Mouse (Mus musculus) MEL (cell line): ENCODE measurements around the gene Clic1. TPM values are rescaled to one million over a fixed set of nuclear protein-coding genes. Genes with fewer than 3 reads are reported as not detected.
A peak's percentile ranks its signal among the peaks of the same experiment; 100 is the strongest.

Experiments
- DNase-seq: peaks from one replicate; pipeline ENCODE4 v3.0.0; 2011; ENCODE audit warnings: low read depth, low spot score
- H3K27ac ChIP-seq: 2 replicates; pipeline ENCODE4 v1.5.1; 2012; ENCODE audit warnings: low read depth, mild to moderate bottlenecking, control low read depth, low read length, moderate library complexity; ENCODE audit not compliant: control insufficient read depth
- H3K27me3 ChIP-seq, 2 experiments: fragments of 150-350 bp in 1 of 2; sonication (generic) in 1 of 2; 2 replicates each; pipeline ENCODE4 v1.6.1; 2012; ENCODE audit warnings: low read length in 2 of 2, mild to moderate bottlenecking in 2 of 2, improper control_type of control experiment in 1 of 2, moderate library complexity in 1 of 2; ENCODE audit not compliant: insufficient read depth in 2 of 2, control insufficient read depth in 1 of 2
- H3K36me3 ChIP-seq, 2 experiments: 2 replicates each; pipeline ENCODE4 v1.6.1; 2012 to 2014; ENCODE audit warnings: low read length in 2 of 2, improper control_type of control experiment in 1 of 2, inconsistent platforms in 1 of 2, mild to moderate bottlenecking in 1 of 2; ENCODE audit not compliant: insufficient read depth in 2 of 2, control insufficient read depth in 1 of 2
- H3K4me1 ChIP-seq, 2 experiments: fragments of 150-350 bp in 1 of 2; sonication (generic) in 1 of 2; 2 replicates each; pipeline ENCODE4 v1.6.1; 2012; ENCODE audit warnings: low read length in 2 of 2, improper control_type of control experiment in 1 of 2, mild to moderate bottlenecking in 1 of 2; ENCODE audit not compliant: insufficient read depth in 2 of 2, control insufficient read depth in 1 of 2
- H3K4me3 ChIP-seq, 2 experiments: fragments of 150-350 bp in 1 of 2; sonication (generic) in 1 of 2; 2 replicates each; pipeline ENCODE4 v1.5.1; 2012; ENCODE audit warnings: low read depth in 2 of 2, low read length in 2 of 2, mild to moderate bottlenecking in 2 of 2, moderate library complexity in 2 of 2, control low read depth in 1 of 2, improper control_type of control experiment in 1 of 2; ENCODE audit not compliant: control insufficient read depth in 1 of 2, insufficient read depth in 1 of 2
- H3K79me2 ChIP-seq: 2 replicates; pipeline ENCODE4 v1.6.1; 2012; ENCODE audit warnings: mild to moderate bottlenecking, low read length, moderate library complexity; ENCODE audit not compliant: control insufficient read depth, poor library complexity, insufficient read depth
- H3K9ac ChIP-seq: 2 replicates; pipeline ENCODE4 v1.6.1; 2012; ENCODE audit warnings: low read depth, mild to moderate bottlenecking, control low read depth, low read length, moderate library complexity; ENCODE audit not compliant: control insufficient read depth, poor library complexity, severe bottlenecking
- H3K9me3 ChIP-seq: fragments of 150-350 bp; sonication (generic); replicated peaks from 2 replicates; pipeline ENCODE4 v1.6.1; 2012; ENCODE audit warnings: mild to moderate bottlenecking, low read length, improper control_type of control experiment, moderate library complexity; ENCODE audit not compliant: insufficient read depth
- BHLHE40 ChIP-seq: IDR thresholded peaks from 2 replicates; pipeline ENCODE4 v1.6.1; 2012; ENCODE audit warnings: low read depth, mild to moderate bottlenecking, inconsistent platforms, low read length, improper control_type of control experiment, borderline replicate concordance
- CHD1 ChIP-seq: IDR thresholded peaks from 2 replicates; pipeline ENCODE4 v1.6.1; 2012; ENCODE audit warnings: low read depth, mild to moderate bottlenecking, inconsistent platforms, low read length, improper control_type of control experiment
- CHD2 ChIP-seq: IDR thresholded peaks from 2 replicates; pipeline ENCODE4 v1.6.1; 2011; ENCODE audit warnings: low read length, improper control_type of control experiment
- CTCF ChIP-seq, 3 experiments: IDR thresholded peaks in 2 of 3; conservative IDR thresholded peaks in 1 of 3; 2 replicates each; pipeline ENCODE4 v1.5.1; 2011 to 2012; ENCODE audit warnings: low read length in 3 of 3, low read depth in 2 of 3, mild to moderate bottlenecking in 2 of 3, improper control_type of control experiment in 1 of 3, inconsistent platforms in 1 of 3, mixed read lengths in 1 of 3, moderate library complexity in 1 of 3; ENCODE audit not compliant: control insufficient read depth in 1 of 3, insufficient read depth in 1 of 3, poor library complexity in 1 of 3, severe bottlenecking in 1 of 3
- EP300 ChIP-seq, 2 experiments: IDR thresholded peaks; 2 replicates each; pipeline ENCODE4 v1.6.1; 2011; ENCODE audit warnings: improper control_type of control experiment in 2 of 2, low read length in 2 of 2, low read depth in 1 of 2, mild to moderate bottlenecking in 1 of 2
- ETS1 ChIP-seq: IDR thresholded peaks from 2 replicates; pipeline ENCODE4 v1.6.1; 2012; ENCODE audit warnings: low read depth, mild to moderate bottlenecking, inconsistent platforms, low read length, improper control_type of control experiment, moderate library complexity
- GABPA ChIP-seq: IDR thresholded peaks from 2 replicates; pipeline ENCODE4 v1.6.1; 2012; ENCODE audit warnings: low read depth, mild to moderate bottlenecking, inconsistent platforms, low read length, improper control_type of control experiment, moderate library complexity
- HCFC1 ChIP-seq: IDR thresholded peaks from 2 replicates; pipeline ENCODE4 v1.6.1; 2012; ENCODE audit warnings: low read depth, mild to moderate bottlenecking, inconsistent platforms, low read length, improper control_type of control experiment, moderate library complexity
- KAT2A ChIP-seq: conservative IDR thresholded peaks from 2 replicates; pipeline ENCODE4 v1.6.1; 2012; ENCODE audit warnings: low read depth, low read length, improper control_type of control experiment, inconsistent platforms
- MAX ChIP-seq: IDR thresholded peaks from 2 replicates; pipeline ENCODE4 v1.6.1; 2011; ENCODE audit warnings: low read length, improper control_type of control experiment
- MAZ ChIP-seq: IDR thresholded peaks from 2 replicates; pipeline ENCODE4 v1.6.1; 2012; ENCODE audit warnings: low read depth, mild to moderate bottlenecking, inconsistent platforms, low read length, improper control_type of control experiment
- MEF2A ChIP-seq: IDR thresholded peaks from 2 replicates; pipeline ENCODE4 v1.6.1; 2014; ENCODE audit warnings: low read depth, mild to moderate bottlenecking, inconsistent platforms, low read length, improper control_type of control experiment; ENCODE audit not compliant: poor library complexity, insufficient replicate concordance, severe bottlenecking; ENCODE audit errors: extremely low read depth
- MXI1 ChIP-seq: IDR thresholded peaks from 2 replicates; pipeline ENCODE4 v1.6.1; 2011; ENCODE audit warnings: mild to moderate bottlenecking, low read depth, low read length, improper control_type of control experiment
- MYC ChIP-seq: IDR thresholded peaks from 2 replicates; pipeline ENCODE4 v1.6.1; 2011; ENCODE audit warnings: low read depth, mild to moderate bottlenecking, low read length, improper control_type of control experiment, moderate library complexity
- NELFE ChIP-seq: IDR thresholded peaks from 2 replicates; pipeline ENCODE4 v1.6.1; 2011; ENCODE audit warnings: low read depth, low read length, improper control_type of control experiment
- NRF1 ChIP-seq: IDR thresholded peaks from 2 replicates; pipeline ENCODE4 v1.6.1; 2014; ENCODE audit warnings: low read depth, mild to moderate bottlenecking, inconsistent platforms, low read length, improper control_type of control experiment, moderate library complexity; ENCODE audit not compliant: poor library complexity, insufficient read depth, severe bottlenecking
- POLR2A ChIP-seq, 2 experiments: IDR thresholded peaks; 2 replicates each; pipeline ENCODE4 v1.6.1; 2011 to 2012; ENCODE audit warnings: low read length in 2 of 2, mild to moderate bottlenecking in 2 of 2, control low read depth in 1 of 2, improper control_type of control experiment in 1 of 2, low read depth in 1 of 2, moderate library complexity in 1 of 2; ENCODE audit not compliant: control insufficient read depth in 1 of 2, insufficient read depth in 1 of 2, poor library complexity in 1 of 2
- POLR2AphosphoS2 ChIP-seq: IDR thresholded peaks from 2 replicates; pipeline ENCODE4 v1.6.1; 2011; ENCODE audit warnings: low read length, improper control_type of control experiment
- RCOR1 ChIP-seq: IDR thresholded peaks from 2 replicates; pipeline ENCODE4 v1.6.1; 2012; ENCODE audit warnings: low read depth, mild to moderate bottlenecking, inconsistent platforms, low read length, improper control_type of control experiment
- SIN3A ChIP-seq: IDR thresholded peaks from 2 replicates; pipeline ENCODE4 v1.6.1; 2012; ENCODE audit warnings: low read length, improper control_type of control experiment, inconsistent platforms
- TBP ChIP-seq: IDR thresholded peaks from 2 replicates; pipeline ENCODE4 v1.8.0; 2011; ENCODE audit warnings: low read depth, low read length, improper control_type of control experiment
- TCF12 ChIP-seq: IDR thresholded peaks from 2 replicates; pipeline ENCODE4 v1.6.1; 2014; ENCODE audit warnings: low read depth, mild to moderate bottlenecking, inconsistent platforms, low read length, improper control_type of control experiment, moderate library complexity
- UBTF ChIP-seq: IDR thresholded peaks from 2 replicates; pipeline ENCODE4 v1.6.1; 2012; ENCODE audit warnings: low read depth, mild to moderate bottlenecking, inconsistent platforms, low read length, improper control_type of control experiment, moderate library complexity, borderline replicate concordance; ENCODE audit not compliant: insufficient read depth
- USF1 ChIP-seq: IDR thresholded peaks from 2 replicates; pipeline ENCODE4 v1.6.1; 2014; ENCODE audit warnings: low read depth, mild to moderate bottlenecking, inconsistent platforms, low read length, improper control_type of control experiment, moderate library complexity
- USF2 ChIP-seq, 2 experiments: IDR thresholded peaks; 2 replicates each; pipeline ENCODE4 v1.6.1; 2011 to 2012; ENCODE audit warnings: improper control_type of control experiment in 2 of 2, low read length in 2 of 2, borderline replicate concordance in 1 of 2, inconsistent platforms in 1 of 2, low read depth in 1 of 2, mild to moderate bottlenecking in 1 of 2; ENCODE audit not compliant: insufficient read depth in 1 of 2
- ZC3H11A ChIP-seq: IDR thresholded peaks from 2 replicates; pipeline ENCODE4 v1.6.1; 2012; ENCODE audit warnings: low read depth, mild to moderate bottlenecking, inconsistent platforms, low read length, improper control_type of control experiment
- ZMIZ1 ChIP-seq: IDR thresholded peaks from 2 replicates; pipeline ENCODE4 v1.6.1; 2012; ENCODE audit warnings: low read depth, mild to moderate bottlenecking, inconsistent platforms, low read length, improper control_type of control experiment, moderate library complexity
- polyA plus RNA-seq, 2 experiments: library from polyadenylated mRNA; stranded (reverse) in 1 of 2; unstranded in 1 of 2; fragments of >175 nt in 1 of 2; fragments of >200 nt in 1 of 2; gene quantifications; 2 replicates each; pipeline versions ENCODE4 v1.2.1 to v1.2.4; 2012; ENCODE audit warnings: low replicate concordance in 2 of 2, low read depth in 1 of 2; ENCODE audit not compliant: insufficient read length in 2 of 2, insufficient read depth in 1 of 2, missing spikeins in 1 of 2
- total RNA-seq: library from RNA; depleted of rRNA; stranded (reverse); fragments of 300-350 nt; gene quantifications from 2 replicates; pipeline ENCODE4 v1.2.3, GENCODE M21; 2012

The Clic1 gene
- total and polyA plus RNA-seq, 3 experiments: 309 to 335 (median 333) TPM

- Histone ChIP-seq H3K27ac (peak within 1 kb of the TSS; percentile 81), H3K36me3 (peaks cover 0 to 14% of the 10 kb centered on the region in 2 experiments; a peak in 2 of 4 replicates), H3K4me1 (peaks cover 5 to 32% of the 10 kb centered on the region in 2 experiments), H3K9me3 (no peaks in the 10 kb centered on the region), H3K4me3 (peak within 1 kb of the TSS; percentile 69 to 94), H3K79me2 (peaks cover 18% of the 10 kb centered on the region), H3K9ac (peak within 1 kb of the TSS; percentile 87), H3K27me3 (no peaks in the 10 kb centered on the region)
- DNase-seq: peak; percentile 96
- TF ChIP-seq MAZ (peak; percentile 87; the same call in 1 of the 2 replicates), CHD1 (peak; percentile 99), TCF12 (peak; percentile 48), ZC3H11A (no peak), ETS1 (peak; percentile 51), CHD2 (no peak), MEF2A (no peak), POLR2A (IDR thresholded peaks at IDR 0.05; ENCODE audit: control insufficient read depth in 1 of 2, insufficient read depth in 1 of 2, low read depth in 1 of 2, low read length in 2 of 2, poor library complexity in 1 of 2) (peak; percentile 73 to 84), SIN3A (peak; percentile 42), UBTF (0 out of 2 replicates have a peak, but pooled peaks have one; percentile 46), ZMIZ1 (peak; percentile 89), TBP (peak; percentile 66; the same call in 1 of the 2 replicates), POLR2AphosphoS2 (peak; percentile 88; the same call in 1 of the 2 replicates), USF1 (0 out of 2 replicates have a peak, but pooled peaks have one; percentile 47), MAX (peak; percentile 70), BHLHE40 (peak; percentile 8; the same call in 1 of the 2 replicates), NRF1 (peak; percentile 42; the same call in 1 of the 2 replicates), HCFC1 (peak; percentile 72), USF2 (IDR thresholded peaks at IDR 0.05; ENCODE audit: borderline replicate concordance in 1 of 2, insufficient read depth in 1 of 2, low read depth in 1 of 2, low read length in 2 of 2) (no peak), KAT2A (no peak; the same call in 1 of the 2 replicates), MYC (peak; percentile 80; the same call in 1 of the 2 replicates), NELFE (peak; percentile 90), EP300 (IDR thresholded peaks at IDR 0.05; ENCODE audit: low read depth in 1 of 2, low read length in 2 of 2) (peak in 1 of 2 experiments; percentile 15; a peak in 1 of 4 replicates), RCOR1 (0 out of 2 replicates have a peak, but pooled peaks have one; percentile 15), CTCF (IDR thresholded peaks at IDR 0.05 in 2 of 3, conservative IDR thresholded peaks at IDR 0.05 in 1 of 3; ENCODE audit: control insufficient read depth in 1 of 3, insufficient read depth in 1 of 3, low read depth in 2 of 3, low read length in 3 of 3, poor library complexity in 1 of 3, severe bottlenecking in 1 of 3) (peak in 1 of 3 experiments; percentile 3; a peak in 1 of 6 replicates), GABPA (no peak), MXI1 (peak; percentile 78)
These were observed 39.3 kb downstream of the Clic1 start, which contains the start of gene Abhd16a for GRCm38 (mm10) chr17:35088825-35089644. Gene Abhd16a, plus strand, starts transcription at chr17:35089263.
